Mouse (Mus musculus) liver, embryonic 11.5 days (tissue): ENCODE data around the gene Rnf144a. TPM values are rescaled to one million over a fixed set of nuclear protein-coding genes. Genes with fewer than 3 reads are reported as not detected.
A peak's percentile ranks its signal among the peaks of the same experiment; 100 is the strongest.

ENCODE experiments used
- ATAC-seq: fragments of 200-750 bp; cut with Nextera tagmentation; replicated peaks from 2 replicates; pipeline ENCODE4 v1.8.0; 2017; ENCODE audit warnings: moderate number of reproducible peaks, mild to moderate bottlenecking, moderate TSS enrichment, moderate library complexity; ENCODE audit not compliant: low FRiP score
- DNase-seq: peaks from one replicate; pipeline ENCODE4 v3.0.0-alpha.2; 2017; ENCODE audit warnings: low spot score
- H3K27ac ChIP-seq: fragments of 300-500 bp; sonication (generic); 2 replicates; pipeline ENCODE4 v1.5.1; 2014; ENCODE audit warnings: mild to moderate bottlenecking, low read depth, low read length, control low read depth
- H3K27me3 ChIP-seq: fragments of 300-500 bp; sonication (generic); replicated peaks from 2 replicates; pipeline ENCODE4 v1.6.1; 2014; ENCODE audit warnings: low read length, mixed read lengths; ENCODE audit not compliant: control insufficient read depth, insufficient read depth
- H3K36me3 ChIP-seq: fragments of 300-500 bp; sonication (generic); 2 replicates; pipeline ENCODE4 v1.6.1; 2014; ENCODE audit warnings: mild to moderate bottlenecking, low read length, moderate library complexity, mixed read lengths; ENCODE audit not compliant: control insufficient read depth, insufficient read depth
- H3K4me1 ChIP-seq: fragments of 300-500 bp; sonication (generic); replicated peaks from 2 replicates; pipeline ENCODE4 v1.6.1; 2014; ENCODE audit warnings: low read length, mixed read lengths; ENCODE audit not compliant: control insufficient read depth, insufficient read depth
- H3K4me2 ChIP-seq: fragments of 300-500 bp; sonication (generic); 2 replicates; pipeline ENCODE4 v1.6.1; 2014; ENCODE audit warnings: mild to moderate bottlenecking, control low read depth, moderate library complexity
- H3K4me3 ChIP-seq: fragments of 300-500 bp; sonication (generic); 2 replicates; pipeline ENCODE4 v1.5.1; 2014; ENCODE audit warnings: low read depth, low read length, control low read depth
- H3K9ac ChIP-seq: fragments of 300-500 bp; sonication (generic); 2 replicates; pipeline ENCODE4 v1.6.1; 2014; ENCODE audit warnings: low read depth, low read length, control low read depth
- H3K9me3 ChIP-seq: fragments of 300-500 bp; sonication (generic); 2 replicates; pipeline ENCODE4 v1.6.1; 2016; ENCODE audit warnings: low read length, inconsistent platforms, mixed read lengths; ENCODE audit not compliant: control insufficient read depth
- WGBS: fragments of 180-500 bp; shearing (Covaris S2); extraction: QIAGEN DNeasy Blood & Tissue Kit; methylation state at CpG from one replicate; pipeline ENCODE4 v1.1.7; 2014; 5-methylcytosine and 5-hydroxymethylcytosine counted together
- polyA plus RNA-seq: library from polyadenylated mRNA; unstranded; fragments of >200 nt; fragmentation: Nextera tagmentation; extraction: Ambion mirVana; gene quantifications from 2 replicates; pipeline ENCODE4 v1.2.1, GENCODE M21; 2014

Gene Rnf144a
- 5.9 and 7.4 TPM in 2 replicates for polyA plus RNA-seq

DNA sequence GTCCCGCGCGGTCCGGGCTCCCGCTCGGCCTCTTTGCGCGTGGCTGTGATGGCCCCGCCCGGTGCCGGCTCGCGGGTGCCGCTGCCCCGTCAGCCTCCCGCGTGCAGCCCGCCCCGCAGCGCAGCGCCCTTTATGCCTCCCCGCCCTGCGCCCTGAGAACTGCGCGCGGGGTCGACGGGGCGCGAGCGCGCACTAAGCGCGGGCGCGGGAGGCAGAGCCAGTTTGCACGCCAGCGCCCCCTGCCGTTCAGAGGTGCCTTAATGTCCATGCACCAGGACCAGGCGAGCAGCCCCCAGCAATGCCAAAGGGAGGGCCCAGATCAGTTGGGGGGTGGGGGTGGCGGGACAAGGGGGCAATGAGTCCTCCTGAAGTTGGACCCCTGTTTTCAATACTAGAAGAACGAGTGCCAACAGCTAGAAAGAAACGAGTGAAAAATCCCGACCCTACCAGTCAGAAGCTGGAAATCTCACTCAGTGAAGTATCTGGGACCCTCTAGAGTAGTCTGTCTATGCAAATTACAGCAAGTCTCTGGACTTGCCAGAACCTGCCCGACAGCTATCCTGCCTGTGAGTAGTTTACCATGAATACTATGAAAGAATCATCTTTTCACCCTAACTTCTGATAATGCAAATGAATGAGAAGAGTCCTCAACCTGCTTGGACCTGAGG, at the start of gene Rnf144a:
Gene Rnf144a (minus strand): TSS at position 151 of the 668 bp plus-strand sequence.
- peak within 1 kb of the TSS; percentile 79 for H3K4me2 ChIP-seq
- no peaks in the 10 kb centered on the region for H3K36me3 ChIP-seq
- ATAC-seq (peak; percentile 80), DNase-seq (peak; percentile 87)
- H3K4me1 ChIP-seq, result no peaks in the 10 kb centered on the region
- under 1% methylated on average over 45 of the region's 45 CpGs for WGBS
- H3K27ac ChIP-seq, result no peak within 1 kb of the TSS
- H3K9ac ChIP-seq, result peak within 1 kb of the TSS; percentile 67
- H3K4me3 ChIP-seq, result peak within 1 kb of the TSS; percentile 72
- H3K27me3 ChIP-seq, result peaks cover 14% of the 10 kb centered on the region
- no peaks in the 10 kb centered on the region for H3K9me3 ChIP-seq

DNA sequence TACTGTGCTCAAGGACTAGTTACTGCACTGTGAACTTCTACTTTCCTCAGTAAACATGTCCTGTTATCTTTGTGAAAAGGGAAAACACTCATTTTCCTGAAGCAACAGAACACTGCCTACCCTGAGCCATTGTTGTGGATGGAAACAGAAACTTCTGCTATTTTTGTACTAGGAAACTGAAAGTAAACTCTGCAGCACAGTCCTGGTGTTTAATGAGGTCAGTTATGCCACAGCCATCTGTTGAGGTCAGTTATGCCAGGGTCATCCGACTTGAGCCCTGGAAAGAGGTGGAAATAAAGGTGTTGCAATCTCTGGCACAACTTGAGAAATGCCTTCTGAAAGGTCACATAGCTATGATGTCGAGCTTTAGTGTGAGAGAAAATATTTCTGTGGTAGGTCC, 45.0 kb upstream of the Rnf144a start:
- Histone ChIP-seq H3K4me2 (no peak overlapping the region), H3K4me3 (no peak overlapping the region), H3K36me3 (no peaks in the 10 kb centered on the region), H3K4me1 (peaks cover 7% of the 10 kb centered on the region), H3K27ac (no peak overlapping the region), H3K9ac (no peak overlapping the region), H3K27me3 (no peaks in the 10 kb centered on the region), H3K9me3 (no peaks in the 10 kb centered on the region)
- ATAC-seq (no peak), DNase-seq (no peak)
- 39% methylated on average over 2 of the region's 2 CpGs for WGBS

DNA sequence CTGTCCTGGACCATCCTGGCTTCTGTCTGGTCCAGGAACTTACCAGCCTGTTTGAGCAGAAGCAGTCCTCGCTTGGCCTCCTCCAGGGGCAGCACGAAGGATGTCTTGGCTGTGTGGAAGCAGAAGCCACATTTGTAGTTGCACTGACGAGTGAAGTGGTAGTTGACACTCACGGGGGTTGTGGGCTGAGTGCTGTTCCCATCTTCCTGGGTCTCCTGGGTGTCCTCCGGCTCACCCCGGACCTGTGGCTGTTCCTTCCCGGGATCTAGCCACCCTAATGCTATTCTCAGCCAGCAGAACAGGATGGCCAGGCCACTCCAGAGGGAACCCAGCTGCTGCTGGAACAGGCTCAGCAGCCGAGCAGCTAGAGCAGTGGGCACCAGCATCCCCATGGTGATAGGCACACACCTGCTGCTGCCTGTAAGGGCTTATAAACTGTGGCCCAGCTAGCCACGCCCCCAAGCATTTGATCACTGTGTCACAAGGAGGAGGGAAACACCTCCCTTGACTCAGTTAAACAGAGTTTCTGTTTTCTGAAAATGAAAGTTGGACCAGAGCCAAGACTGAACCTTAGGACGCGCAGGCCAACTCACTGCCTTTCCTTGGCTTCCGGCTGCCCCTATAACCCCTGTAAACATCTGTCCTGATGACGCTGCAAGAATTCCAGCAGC, 41.1 kb upstream of the Rnf144a start, which contains the start of gene Rsad2:
Gene Rsad2 (minus strand): TSS at position 425 of the 671 bp plus-strand sequence.
- Histone ChIP-seq H3K9ac (no peak within 1 kb of the TSS), H3K36me3 (no peaks in the 10 kb centered on the region), H3K27me3 (no peaks in the 10 kb centered on the region), H3K4me3 (no peak within 1 kb of the TSS), H3K9me3 (no peaks in the 10 kb centered on the region), H3K27ac (no peak within 1 kb of the TSS), H3K4me2 (0 out of 2 replicates have a peak within 1 kb of the TSS, but pooled peaks have one; percentile 13), H3K4me1 (peaks cover 13% of the 10 kb centered on the region)
- WGBS, result 53% methylated on average over 13 of the region's 13 CpGs
- ATAC-seq (peak; percentile 53), DNase-seq (no peak)

DNA sequence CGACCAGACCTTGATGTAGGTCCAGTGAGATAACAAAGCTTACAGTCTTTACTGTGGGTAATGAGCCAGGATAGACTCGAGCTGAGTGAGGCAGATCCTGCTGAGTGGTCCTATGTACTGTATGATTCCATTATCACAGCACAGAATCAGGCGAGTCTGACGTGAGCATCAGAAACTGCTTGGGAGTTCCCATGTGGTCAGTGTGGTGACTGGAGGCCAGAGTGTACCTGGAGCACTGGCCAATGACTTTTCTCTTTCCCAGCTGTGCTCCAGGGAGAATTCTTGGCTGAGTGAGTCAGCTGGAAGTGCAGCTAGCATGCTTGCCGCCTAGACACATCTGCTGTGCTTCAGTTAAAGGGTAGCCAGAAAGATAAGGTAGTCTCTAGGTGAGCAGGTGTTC, 39.6 kb upstream of the Rnf144a start:
- Histone ChIP-seq H3K9me3 (no peaks in the 10 kb centered on the region), H3K27me3 (no peaks in the 10 kb centered on the region), H3K27ac (no peak overlapping the region), H3K4me2 (no peak overlapping the region), H3K4me1 (peaks cover 13% of the 10 kb centered on the region), H3K9ac (no peak overlapping the region), H3K36me3 (no peaks in the 10 kb centered on the region), H3K4me3 (no peak overlapping the region)
- ATAC-seq (no peak), DNase-seq (no peak)
- 38% methylated on average over 5 of the region's 5 CpGs for WGBS

DNA sequence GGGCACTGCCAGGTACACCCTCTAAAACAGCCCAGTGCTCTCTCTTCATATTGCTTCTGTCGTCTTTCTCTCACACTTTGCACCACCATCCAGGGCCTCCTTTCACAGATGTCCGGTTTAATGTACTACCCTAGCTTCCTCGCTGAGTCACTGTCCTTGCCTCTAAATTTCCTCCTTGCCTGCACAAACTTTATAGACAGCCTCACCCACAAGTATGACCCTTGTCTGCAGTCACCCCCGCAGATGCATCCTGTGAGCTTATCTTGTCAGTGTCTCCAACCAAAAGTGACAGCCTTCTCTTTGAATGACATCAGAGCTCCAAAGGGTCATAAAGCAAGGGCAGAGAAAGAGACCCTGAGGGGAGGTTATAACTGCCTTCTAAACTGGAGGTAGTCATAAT, 37.9 kb upstream of the Rnf144a start:
- Histone ChIP-seq H3K4me1 (peaks cover 13% of the 10 kb centered on the region), H3K9me3 (no peaks in the 10 kb centered on the region), H3K27ac (no peak overlapping the region), H3K4me3 (no peak overlapping the region), H3K4me2 (no peak overlapping the region), H3K27me3 (no peaks in the 10 kb centered on the region), H3K9ac (no peak overlapping the region), H3K36me3 (no peaks in the 10 kb centered on the region)
- WGBS, result 22% methylated on average over 4 of the region's 4 CpGs
- DNase-seq, result no peak
- no peak for ATAC-seq

DNA sequence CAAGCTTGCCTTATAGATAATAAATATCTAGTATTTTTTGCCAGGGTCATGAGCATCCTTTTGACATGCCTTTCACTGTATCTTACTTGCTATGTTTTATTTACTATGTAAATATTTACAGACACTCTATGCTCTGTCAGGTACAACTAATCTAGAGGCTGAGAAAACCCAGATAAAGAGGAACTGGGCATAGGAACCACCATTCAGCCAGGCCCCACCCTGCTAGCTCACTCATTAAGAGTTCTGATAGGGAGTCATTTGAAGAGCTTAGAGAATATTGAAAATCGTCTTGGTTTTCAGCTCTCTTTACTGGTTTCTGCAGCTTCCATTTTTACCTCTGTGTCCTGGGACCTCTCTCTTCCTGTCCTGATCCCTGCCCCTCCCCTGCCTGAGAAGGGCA, 36.1 kb upstream of the Rnf144a start:
- ATAC-seq, result no peak
- WGBS, result 23% methylated on average over 1 of the region's 1 CpGs

DNA sequence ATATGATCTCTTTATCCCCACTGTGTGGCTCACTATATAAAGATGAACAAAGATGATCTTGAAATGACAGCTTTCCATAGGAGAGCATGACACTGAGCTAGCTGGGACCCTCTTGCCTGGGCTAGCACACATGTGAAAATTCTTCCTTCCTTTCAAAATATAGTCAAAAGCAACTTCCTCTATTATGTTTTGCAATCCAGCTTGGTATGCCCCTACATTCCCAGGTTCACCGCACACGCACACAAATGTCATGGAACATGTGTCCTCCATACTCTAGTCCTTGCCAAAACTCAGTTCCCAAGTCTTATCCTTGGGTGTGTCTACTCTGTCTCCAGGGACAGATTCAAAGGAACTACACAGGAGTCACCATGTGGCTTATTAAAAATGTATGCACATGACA, 34.4 kb upstream of the Rnf144a start:
- Histone ChIP-seq H3K9me3 (no peaks in the 10 kb centered on the region), H3K4me2 (no peak overlapping the region), H3K9ac (no peak overlapping the region), H3K27ac (no peak overlapping the region), H3K4me1 (peaks cover 6% of the 10 kb centered on the region), H3K27me3 (no peaks in the 10 kb centered on the region), H3K36me3 (no peaks in the 10 kb centered on the region), H3K4me3 (no peak overlapping the region)
- DNase-seq, result no peak
- 91% methylated on average over 2 of the region's 2 CpGs for WGBS
- no peak for ATAC-seq

More for the DNA sequence above, 36.1 kb upstream of the Rnf144a start:
- Histone ChIP-seq H3K27ac (no peak overlapping the region), H3K36me3 (no peaks in the 10 kb centered on the region), H3K4me2 (no peak overlapping the region), H3K4me1 (peaks cover 8% of the 10 kb centered on the region), H3K9me3 (no peaks in the 10 kb centered on the region), H3K4me3 (no peak overlapping the region), H3K27me3 (no peaks in the 10 kb centered on the region), H3K9ac (no peak overlapping the region)
- DNase-seq, result no peak

DNA sequence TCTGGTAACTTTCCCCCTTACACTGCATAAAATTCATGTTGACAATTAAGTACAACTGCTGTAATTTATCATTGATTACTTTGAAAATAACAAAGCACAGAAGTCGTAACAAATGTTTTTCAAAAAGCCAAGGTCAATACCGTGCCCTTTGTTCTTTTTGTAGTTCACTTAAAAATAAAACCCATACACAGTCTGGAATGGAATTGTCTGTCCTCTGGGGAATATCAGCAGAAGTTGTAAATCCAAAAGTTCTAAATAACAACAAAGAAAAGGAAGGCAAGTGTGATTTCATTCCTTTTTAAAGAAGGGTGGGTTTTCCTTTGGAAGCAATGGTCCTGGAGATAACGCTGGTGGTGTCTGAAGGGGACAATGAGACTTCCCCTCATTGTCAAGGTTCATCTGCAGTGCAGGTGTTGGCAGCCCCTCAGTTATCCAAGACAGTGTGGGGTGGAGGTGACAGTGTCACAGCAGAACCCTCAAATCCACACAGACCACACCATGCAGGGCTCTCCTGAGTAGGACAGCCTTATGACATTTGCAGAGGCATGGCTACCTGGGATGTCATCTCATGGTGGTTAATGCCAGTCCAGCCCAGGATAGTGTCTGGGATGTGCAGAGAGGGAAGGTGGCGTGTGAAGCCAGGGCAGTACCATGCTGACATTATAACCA, 31.5 kb upstream of the Rnf144a start:
- Histone ChIP-seq H3K9ac (no peak overlapping the region), H3K9me3 (no peaks in the 10 kb centered on the region), H3K36me3 (no peaks in the 10 kb centered on the region), H3K27ac (no peak overlapping the region), H3K4me1 (no peaks in the 10 kb centered on the region), H3K4me3 (no peak overlapping the region), H3K4me2 (no peak overlapping the region), H3K27me3 (no peaks in the 10 kb centered on the region)
- DNase-seq (no peak), ATAC-seq (no peak)
- WGBS, result 74% methylated on average over 4 of the region's 4 CpGs
